Mouse (Mus musculus) heart, embryonic 10.5 days (tissue): ENCODE data around the gene Sf3b6. TPM values are rescaled to one million over a fixed set of nuclear protein-coding genes. Genes with fewer than 3 reads are reported as not detected.
A peak's percentile ranks its signal among the peaks of the same experiment; 100 is the strongest.
"Not testable (repeated sequence)": the region's sequence is repeated elsewhere in the genome, so short reads cannot be mapped to it uniquely, and the experiment has no call there.

ENCODE experiments used
- DNase-seq: peaks from one replicate; pipeline ENCODE4 v3.0.0-alpha.2; 2017; ENCODE audit warnings: low spot score
- H3K27ac ChIP-seq: fragments of 300-500 bp; sonication (generic); 2 replicates; pipeline ENCODE4 v1.5.1; 2016; ENCODE audit warnings: mild to moderate bottlenecking
- H3K27me3 ChIP-seq: fragments of 300-500 bp; sonication (generic); 2 replicates; pipeline ENCODE4 v1.6.1; 2016; ENCODE audit warnings: mild to moderate bottlenecking; ENCODE audit not compliant: poor library complexity, insufficient read depth, severe bottlenecking
- H3K36me3 ChIP-seq: fragments of 300-500 bp; sonication (generic); 2 replicates; pipeline ENCODE4 v1.6.1; 2016; ENCODE audit warnings: mild to moderate bottlenecking, moderate library complexity
- H3K4me1 ChIP-seq: fragments of 300-500 bp; sonication (generic); 2 replicates; pipeline ENCODE4 v1.6.1; 2016; ENCODE audit warnings: mild to moderate bottlenecking
- H3K4me3 ChIP-seq: fragments of 300-500 bp; sonication (generic); 2 replicates; pipeline ENCODE4 v1.5.1; 2016; ENCODE audit warnings: mild to moderate bottlenecking, moderate library complexity
- H3K9me3 ChIP-seq: fragments of 300-500 bp; sonication (generic); 2 replicates; pipeline ENCODE4 v1.6.1; 2016; ENCODE audit warnings: mild to moderate bottlenecking, moderate library complexity
- WGBS: fragments of 180-500 bp; shearing (Covaris S2); methylation state at CpG from one replicate; pipeline ENCODE4 v1.1.7; 2016; 5-methylcytosine and 5-hydroxymethylcytosine counted together
- polyA plus RNA-seq: library from polyadenylated mRNA; unstranded; fragments of >200 nt; fragmentation: Nextera tagmentation; extraction: Ambion mirVana; gene quantifications from 2 replicates; pipeline ENCODE4 v1.2.1, GENCODE M21; 2016

Sf3b6 gene
- 164 and 196 TPM in 2 replicates for polyA plus RNA-seq

DNA sequence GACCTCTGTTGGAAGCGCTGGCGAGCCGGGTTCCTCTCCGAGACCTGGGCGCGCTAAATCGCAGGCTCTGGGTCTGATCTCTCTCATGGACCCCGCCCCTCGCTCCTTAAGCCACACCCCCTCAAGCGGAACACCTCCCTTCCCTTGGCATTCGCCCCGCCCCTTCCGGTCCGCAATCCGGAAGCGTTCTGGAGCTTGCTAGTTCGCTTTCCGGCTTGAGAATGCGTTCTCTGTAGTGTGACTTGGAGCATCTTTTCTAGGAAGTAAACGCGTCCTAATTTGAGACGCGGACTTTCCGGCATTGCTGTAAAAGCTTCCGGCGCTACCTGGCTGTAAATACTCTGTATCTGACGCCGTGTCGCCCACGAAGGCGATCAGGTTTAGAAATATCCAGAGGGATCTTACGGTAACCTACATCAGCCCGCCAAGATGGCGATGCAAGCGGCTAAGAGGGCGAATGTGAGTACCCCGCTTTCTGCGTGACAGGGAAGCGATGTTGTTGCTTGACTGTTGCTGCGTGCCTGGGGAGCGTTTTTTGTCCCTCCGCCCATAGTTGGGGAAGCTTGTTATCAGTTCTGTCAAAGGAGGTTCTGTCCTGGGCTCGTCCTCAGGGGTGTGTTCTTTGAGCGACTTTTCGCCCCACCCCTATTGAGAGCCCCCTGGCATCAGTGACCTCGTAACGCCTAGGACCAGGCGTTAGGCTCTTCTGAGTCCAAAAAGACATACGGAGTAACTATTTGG lies at the start of gene Sf3b6:
Gene Sf3b6 (plus strand): TSS at position 184 of the 741 bp plus-strand sequence.
- DNase-seq, result peak; percentile 99
- Histone ChIP-seq H3K27ac (peak within 1 kb of the TSS; percentile 94), H3K9me3 (no peaks in the 10 kb centered on the region), H3K36me3 (peaks cover 24% of the 10 kb centered on the region), H3K27me3 (no peaks in the 10 kb centered on the region), H3K4me3 (peak within 1 kb of the TSS; percentile 83), H3K4me1 (peaks cover 14% of the 10 kb centered on the region)
- under 1% methylated on average over 49 of the region's 49 CpGs for WGBS

DNA sequence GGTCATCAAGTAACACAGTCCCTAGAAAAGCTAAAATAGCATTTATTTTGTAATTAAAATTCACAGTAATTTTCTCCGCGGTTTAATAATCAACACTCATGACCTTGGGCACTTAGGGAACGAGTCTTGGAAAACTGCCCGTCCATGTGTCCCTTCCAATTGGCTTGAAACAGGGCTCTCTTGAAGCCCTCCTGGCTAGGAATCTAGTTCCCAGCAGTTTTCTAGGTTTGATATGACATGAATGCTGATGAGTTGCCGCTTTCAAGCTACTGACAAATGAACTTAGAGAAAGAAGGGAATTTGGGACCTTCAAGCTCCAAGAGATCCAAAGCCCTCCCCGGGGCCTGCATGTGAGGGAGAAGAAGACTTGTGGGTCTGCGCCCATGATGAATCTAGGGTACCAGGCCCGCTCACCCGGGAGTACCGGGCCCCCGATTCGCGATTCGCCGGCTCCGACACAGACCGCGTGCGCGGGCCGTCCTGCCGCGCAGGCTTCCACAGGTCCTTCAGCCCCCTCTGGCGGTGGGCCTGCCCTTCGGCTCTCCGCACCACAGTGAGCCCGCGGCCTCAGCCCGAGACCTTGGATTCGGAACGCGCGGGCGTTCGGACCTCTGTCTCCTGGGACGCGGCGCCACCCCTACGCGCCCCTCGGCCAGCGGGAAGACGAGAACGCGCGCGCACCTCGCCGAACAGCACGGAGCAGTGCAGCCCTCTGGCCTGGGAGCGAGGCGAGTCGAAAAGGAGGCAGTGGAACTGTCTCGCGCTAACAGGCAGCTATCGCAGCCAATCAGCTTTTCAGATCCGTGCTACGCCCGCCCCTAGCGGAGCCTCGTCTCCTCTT lies 48.6 kb upstream of the Sf3b6 start, which contains the start of the genes Pfn4 and Fam228b:
Gene Pfn4 (plus strand): TSS at position 531 of the 841 bp plus-strand sequence.
Gene Fam228b (minus strand): TSS at position 776 of the 841 bp plus-strand sequence.
- H3K36me3 ChIP-seq, result no peaks in the 10 kb centered on the region
- no peaks in the 10 kb centered on the region for H3K27me3 ChIP-seq
- peak; percentile 97 for DNase-seq
- H3K27ac ChIP-seq, result peak within 1 kb of the TSS; percentile 97
- H3K4me1 ChIP-seq, result 0 out of 2 replicates have a peak, but pooled peaks cover 3% of the 10 kb centered on the region
- WGBS, result 4% methylated on average over 61 of the region's 61 CpGs
- H3K9me3 ChIP-seq, result no peaks in the 10 kb centered on the region
- H3K4me3 ChIP-seq, result peak within 1 kb of the TSS; percentile 85

DNA sequence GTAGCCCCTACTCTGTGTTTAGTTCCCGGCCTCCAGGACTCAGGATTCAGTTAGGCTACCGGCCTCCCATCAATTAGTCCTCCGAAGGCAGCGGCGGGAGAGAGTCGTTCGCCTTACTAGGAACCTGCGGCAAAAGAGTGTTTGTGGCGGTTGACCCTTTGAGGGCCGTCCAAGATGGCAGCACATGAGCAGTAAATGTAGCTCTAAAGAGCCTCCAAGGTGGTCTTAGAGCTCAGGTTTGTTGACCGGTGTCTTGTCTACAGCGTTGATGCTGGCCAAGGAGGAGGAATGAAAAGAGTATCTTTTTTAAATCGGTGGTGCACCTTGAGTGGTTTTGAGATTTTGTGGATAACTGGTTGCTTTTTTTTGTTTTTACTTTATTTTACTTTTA lies 48.0 kb upstream of the Sf3b6 start:
- H3K27ac ChIP-seq, result peak overlapping the region; percentile 97
- H3K4me3 ChIP-seq, result peak overlapping the region; percentile 85
- no peaks in the 10 kb centered on the region for H3K36me3 ChIP-seq
- WGBS, result 17% methylated on average over 13 of the region's 13 CpGs
- no peaks in the 10 kb centered on the region for H3K27me3 ChIP-seq
- H3K9me3 ChIP-seq, result no peaks in the 10 kb centered on the region
- no peak for DNase-seq
- H3K4me1 ChIP-seq, result 0 out of 2 replicates have a peak, but pooled peaks cover 3% of the 10 kb centered on the region

DNA sequence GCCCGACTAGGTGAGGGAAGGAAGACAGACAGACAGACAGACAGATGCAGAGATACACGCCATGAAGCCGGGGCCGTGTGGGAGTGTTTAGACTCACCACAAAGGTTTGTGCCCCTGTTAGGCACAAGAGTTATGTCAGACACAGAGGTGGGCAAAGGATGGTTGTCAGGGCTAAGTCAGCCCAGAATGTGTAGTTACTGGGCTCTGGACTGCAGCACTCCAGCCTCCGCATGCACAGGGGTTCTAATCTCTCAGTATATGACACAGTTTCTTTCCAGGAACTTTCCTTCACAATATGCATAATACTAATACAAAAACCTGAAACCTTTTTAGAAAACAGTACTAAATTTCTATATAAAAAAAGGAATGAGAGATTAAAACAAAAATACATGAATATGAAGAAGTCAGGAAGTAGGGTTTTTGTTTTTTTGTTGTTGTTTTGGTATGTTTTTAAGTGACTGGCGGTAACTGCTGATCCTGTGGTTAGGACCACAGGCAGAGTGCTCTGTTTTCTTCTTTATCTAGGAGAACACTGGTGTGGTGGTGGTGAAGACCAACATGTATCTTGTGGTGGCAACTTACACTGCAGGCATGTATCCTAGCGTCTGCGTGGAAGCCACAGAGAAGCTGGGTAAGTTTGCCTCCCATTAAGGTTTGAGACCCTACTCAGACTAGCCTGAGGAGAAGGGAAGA lies 42.3 kb upstream of the Sf3b6 start:
- no peaks in the 10 kb centered on the region for H3K36me3 ChIP-seq
- WGBS, result 87% methylated on average over 8 of the region's 8 CpGs

DNA sequence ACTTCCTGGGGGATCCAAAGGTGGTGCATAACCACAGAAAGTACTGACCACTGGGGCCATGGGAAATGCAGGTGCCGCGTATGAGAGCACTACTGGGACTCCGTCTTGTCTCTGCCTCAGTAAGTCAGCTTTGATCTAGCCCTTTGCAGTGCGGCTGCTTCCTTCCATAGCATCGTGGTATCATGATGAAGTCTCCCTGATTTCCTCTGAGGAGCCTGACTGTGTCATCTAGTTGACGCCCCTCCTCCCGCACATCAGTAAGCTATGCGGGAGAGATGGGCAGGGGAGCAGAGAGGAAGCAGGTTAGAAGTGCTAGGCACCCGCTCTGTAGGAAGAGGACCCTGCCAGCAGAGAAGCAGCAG lies 41.8 kb upstream of the Sf3b6 start:
- H3K4me3 ChIP-seq, result no peak overlapping the region
- no peaks in the 10 kb centered on the region for H3K4me1 ChIP-seq
- 58% methylated on average over 9 of the region's 9 CpGs for WGBS
- no peak for DNase-seq
- H3K27me3 ChIP-seq, result no peaks in the 10 kb centered on the region
- no peaks in the 10 kb centered on the region for H3K9me3 ChIP-seq
- no peak overlapping the region for H3K27ac ChIP-seq
- H3K36me3 ChIP-seq, result no peaks in the 10 kb centered on the region

More for the DNA sequence above, 42.3 kb upstream of the Sf3b6 start:
- no peak for DNase-seq
- H3K27ac ChIP-seq, result no peak overlapping the region
- no peaks in the 10 kb centered on the region for H3K9me3 ChIP-seq
- no peak overlapping the region for H3K4me3 ChIP-seq
- H3K4me1 ChIP-seq, result no peaks in the 10 kb centered on the region
- no peaks in the 10 kb centered on the region for H3K27me3 ChIP-seq

DNA sequence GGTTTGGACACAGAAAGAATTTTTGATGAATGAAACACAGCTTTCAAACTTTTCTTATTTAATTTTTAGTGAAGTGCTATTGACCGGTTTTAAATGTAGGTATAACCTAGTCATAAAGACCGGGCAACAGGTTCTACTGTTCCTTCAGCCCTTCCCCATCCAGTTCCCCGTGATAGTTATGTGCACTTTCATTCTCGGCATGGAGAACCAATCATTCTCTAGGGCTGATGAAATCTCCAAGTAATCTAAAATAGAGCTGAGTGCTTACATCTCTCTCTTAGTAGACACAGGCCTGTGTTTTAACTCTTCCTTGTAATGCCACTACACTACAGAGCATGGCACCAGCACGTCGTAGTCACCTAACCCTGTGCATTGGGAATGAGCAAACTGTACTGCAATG lies 39.6 kb upstream of the Sf3b6 start:
- H3K9me3 ChIP-seq, result no peaks in the 10 kb centered on the region
- H3K4me3 ChIP-seq, result no peak overlapping the region
- H3K27me3 ChIP-seq, result no peaks in the 10 kb centered on the region
- 86% methylated on average over 6 of the region's 6 CpGs for WGBS
- no peaks in the 10 kb centered on the region for H3K36me3 ChIP-seq
- no peak overlapping the region for H3K27ac ChIP-seq
- H3K4me1 ChIP-seq, result no peaks in the 10 kb centered on the region
- DNase-seq, result no peak

DNA sequence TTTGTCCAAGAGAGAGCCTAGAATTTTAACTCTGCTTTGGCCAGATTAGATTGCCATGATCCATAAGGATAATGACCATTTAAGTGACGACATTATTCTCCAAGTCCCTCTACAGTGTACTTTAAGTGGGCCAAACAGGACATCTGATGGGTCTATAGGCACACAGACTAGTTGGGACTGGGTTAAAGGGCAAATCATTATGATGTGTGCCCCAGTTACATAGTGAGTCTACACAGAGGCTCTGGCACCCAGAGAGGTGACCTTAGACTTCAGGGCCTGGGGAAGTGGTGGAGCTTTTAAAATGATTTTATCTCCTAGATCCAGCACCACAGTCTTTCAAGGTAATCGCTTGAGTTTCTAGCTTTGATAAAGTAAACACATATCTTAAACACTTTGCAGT lies 37.1 kb upstream of the Sf3b6 start:
- Histone ChIP-seq H3K27me3 (no peaks in the 10 kb centered on the region), H3K27ac (no peak overlapping the region), H3K9me3 (no peaks in the 10 kb centered on the region), H3K4me3 (no peak overlapping the region), H3K4me1 (no peaks in the 10 kb centered on the region), H3K36me3 (no peaks in the 10 kb centered on the region)
- WGBS, result 64% methylated on average over 2 of the region's 2 CpGs
- peak; percentile 25 for DNase-seq

DNA sequence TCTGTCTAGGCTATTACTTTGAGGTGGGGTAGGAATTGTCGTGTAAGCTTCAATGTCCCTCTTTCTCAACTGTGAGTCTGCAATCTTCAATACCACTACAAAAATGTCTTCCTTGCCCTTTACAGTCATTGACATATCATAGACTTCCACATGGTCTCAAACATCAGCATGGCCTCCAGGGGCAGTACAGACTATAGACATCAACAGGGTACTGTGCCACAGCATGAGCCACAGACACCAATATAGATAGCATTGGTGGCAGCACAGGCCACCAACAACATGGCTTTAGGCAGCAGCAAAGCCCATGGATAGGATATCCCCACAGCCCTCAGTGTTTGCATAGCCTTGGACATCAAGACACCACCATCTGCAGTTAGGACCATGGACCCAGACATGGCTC lies 36.1 kb upstream of the Sf3b6 start:
- Histone ChIP-seq H3K9me3 (no peaks in the 10 kb centered on the region), H3K4me1 (no peaks in the 10 kb centered on the region), H3K27ac (no peak overlapping the region), H3K27me3 (no peaks in the 10 kb centered on the region), H3K4me3 (no peak overlapping the region), H3K36me3 (no peaks in the 10 kb centered on the region)
- WGBS, result 74% methylated on average over 1 of the region's 1 CpGs
- peak; percentile 31 for DNase-seq

DNA sequence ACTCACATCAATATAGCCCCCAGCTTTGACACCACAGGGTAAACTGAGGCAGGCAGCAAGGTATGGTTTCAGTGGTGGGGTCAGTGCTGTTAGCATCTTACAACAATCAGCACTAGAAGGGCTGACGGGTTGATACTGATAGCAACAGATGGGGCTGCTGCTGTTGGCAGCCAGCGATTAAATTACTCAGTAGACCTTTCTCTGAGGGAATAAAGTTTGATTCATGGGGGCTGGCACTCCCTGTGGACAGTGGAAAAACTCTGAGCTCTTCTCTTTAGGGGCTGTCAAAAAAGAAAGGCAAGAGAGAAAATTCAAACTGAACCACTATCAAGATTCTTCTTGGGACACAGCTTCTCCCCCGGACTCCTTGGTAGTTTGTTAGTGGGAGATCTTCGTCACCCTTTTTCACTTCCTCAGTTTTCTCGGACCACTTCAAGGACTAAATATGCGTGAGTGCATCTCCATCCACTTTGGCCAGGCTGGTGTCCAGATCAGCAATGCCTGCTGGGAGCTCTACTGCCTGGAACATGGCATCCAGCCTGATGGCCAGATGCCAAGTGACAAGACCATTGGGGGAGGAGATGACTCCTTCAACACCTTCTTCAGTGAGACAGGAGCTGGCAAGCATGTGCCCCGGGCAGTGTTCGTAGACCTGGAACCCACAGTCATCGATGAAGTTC lies 35.5 kb upstream of the Sf3b6 start:
- not testable (repeated sequence) for H3K27me3 ChIP-seq, H3K27ac ChIP-seq, H3K9me3 ChIP-seq, H3K4me3 ChIP-seq, H3K36me3 ChIP-seq, H3K4me1 ChIP-seq
- DNase-seq, result peak; percentile 19
- 83% methylated on average over 9 of the region's 9 CpGs for WGBS

DNA sequence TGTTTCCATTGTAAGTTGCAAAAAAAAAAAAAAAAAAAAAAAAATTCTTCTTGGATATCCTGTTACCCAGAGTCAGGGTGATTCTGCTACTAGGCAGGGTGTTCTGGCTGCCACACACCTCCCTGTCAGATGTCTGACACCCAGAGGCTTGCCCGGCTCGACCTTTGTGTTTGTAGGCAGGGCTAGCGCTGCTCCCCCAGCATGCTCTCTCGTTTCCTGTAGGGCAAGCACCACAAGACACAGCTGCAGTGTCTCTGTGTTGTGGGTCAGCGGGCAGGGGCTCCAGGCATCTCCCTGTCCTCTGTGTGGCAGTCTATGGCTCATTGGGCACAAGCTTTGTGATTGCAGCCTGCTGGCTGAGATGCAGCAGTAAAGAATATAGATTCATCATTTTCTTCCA lies 33.7 kb upstream of the Sf3b6 start:
- Histone ChIP-seq H3K4me3 (no peak overlapping the region), H3K27me3 (no peaks in the 10 kb centered on the region), H3K36me3 (no peaks in the 10 kb centered on the region), H3K9me3 (no peaks in the 10 kb centered on the region), H3K4me1 (no peaks in the 10 kb centered on the region), H3K27ac (no peak overlapping the region)
- no peak for DNase-seq
- 56% methylated on average over 5 of the region's 5 CpGs for WGBS

DNA sequence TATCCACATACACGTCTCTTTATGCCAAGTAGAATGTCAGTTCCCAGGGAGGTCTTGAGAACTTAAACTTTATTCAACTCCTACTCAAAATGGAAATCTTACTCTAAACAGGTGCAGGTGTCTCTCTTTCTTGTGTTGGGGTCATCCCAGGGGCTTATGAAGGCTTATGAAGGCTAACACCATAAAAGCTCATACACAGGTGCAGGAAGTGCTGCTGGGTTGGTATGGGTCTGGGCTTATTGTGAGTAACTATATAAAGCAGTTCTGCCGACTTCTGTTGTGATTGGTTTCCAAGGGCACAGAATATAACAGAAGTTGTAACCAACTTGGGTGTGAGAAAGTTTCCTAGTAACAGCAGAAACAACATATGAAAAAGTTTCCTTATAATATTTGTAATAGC lies 32.9 kb upstream of the Sf3b6 start:
- WGBS, result 71% methylated on average over 2 of the region's 2 CpGs
- Histone ChIP-seq H3K9me3 (no peaks in the 10 kb centered on the region), H3K27me3 (no peaks in the 10 kb centered on the region), H3K36me3 (no peaks in the 10 kb centered on the region), H3K27ac (no peak overlapping the region), H3K4me3 (no peak overlapping the region), H3K4me1 (no peaks in the 10 kb centered on the region)
- no peak for DNase-seq

DNA sequence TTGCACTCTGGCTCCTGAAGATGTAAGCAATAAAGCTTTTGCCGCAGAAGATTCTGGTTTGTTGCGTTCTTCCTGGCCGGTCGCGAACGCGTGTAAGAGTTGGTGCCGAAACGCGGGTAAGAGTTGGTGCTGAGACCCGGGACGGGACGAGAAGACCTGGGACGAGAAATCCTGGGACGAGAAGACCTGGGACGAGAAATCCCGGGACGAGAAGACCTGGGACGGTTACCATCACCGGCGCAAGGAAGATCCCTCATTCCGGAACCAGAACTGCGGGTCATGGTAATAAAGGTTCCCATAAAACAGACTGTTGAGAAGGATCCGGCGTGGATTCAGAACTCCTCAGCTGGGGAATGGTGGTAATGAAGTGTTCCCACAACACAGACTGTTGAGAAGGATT lies 29.2 kb upstream of the Sf3b6 start:
- 92% methylated on average over 25 of the region's 25 CpGs for WGBS

More for the DNA sequence above, 29.2 kb upstream of the Sf3b6 start:
- not testable (repeated sequence) for H3K4me1 ChIP-seq, H3K27me3 ChIP-seq, H3K27ac ChIP-seq, H3K9me3 ChIP-seq, DNase-seq, H3K36me3 ChIP-seq, H3K4me3 ChIP-seq
